Mouse (Mus musculus) urinary bladder, postnatal 4 days (tissue): Measurements from ENCODE around the gene Usp30.

Experiments used
- DNase-seq, 2 experiments: peaks; one replicate each; pipeline ENCODE4 v3.0.0; 2021 to 2022; ENCODE audit warnings: low spot score in 2 of 2

Gene Usp30

DNA sequence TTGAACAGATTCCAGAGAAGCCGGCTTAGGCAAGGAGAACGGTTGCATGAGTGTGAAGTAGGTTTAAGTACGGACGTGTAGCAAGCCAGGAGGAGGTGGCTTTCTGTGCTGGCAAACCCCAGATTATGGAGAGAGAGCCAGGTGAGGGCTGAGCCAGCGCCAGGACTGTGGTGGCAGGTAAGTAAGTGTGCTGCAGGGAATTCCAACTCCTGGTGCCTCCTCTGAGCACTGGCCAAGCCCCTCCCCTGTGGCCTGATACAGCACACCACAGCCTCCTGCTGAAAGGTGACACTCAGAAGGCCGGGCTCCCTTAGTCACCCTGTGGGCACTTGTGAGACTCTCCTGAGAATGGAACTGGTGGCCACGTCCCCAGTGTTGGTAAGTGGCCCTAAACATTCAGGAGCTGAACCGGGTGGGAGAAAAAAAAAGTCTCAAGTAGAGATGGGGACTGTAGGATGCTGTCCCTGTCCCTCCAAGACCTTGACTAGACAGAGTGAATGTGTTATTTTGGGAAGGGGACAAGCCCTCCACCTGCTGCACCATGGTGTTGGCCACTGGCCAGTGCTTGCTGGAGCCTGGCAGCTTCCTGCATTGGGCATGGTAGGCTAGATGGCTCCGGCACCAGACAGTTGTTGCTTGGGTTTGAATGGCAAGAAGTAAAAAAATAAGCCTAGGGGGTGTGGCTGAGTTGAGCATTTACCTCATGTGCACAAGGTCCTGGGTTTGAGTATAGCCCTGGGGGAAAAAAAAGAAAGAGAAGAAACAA lies 90.1 kb downstream of the Usp30 start:
- DNase-seq, result no peak

DNA sequence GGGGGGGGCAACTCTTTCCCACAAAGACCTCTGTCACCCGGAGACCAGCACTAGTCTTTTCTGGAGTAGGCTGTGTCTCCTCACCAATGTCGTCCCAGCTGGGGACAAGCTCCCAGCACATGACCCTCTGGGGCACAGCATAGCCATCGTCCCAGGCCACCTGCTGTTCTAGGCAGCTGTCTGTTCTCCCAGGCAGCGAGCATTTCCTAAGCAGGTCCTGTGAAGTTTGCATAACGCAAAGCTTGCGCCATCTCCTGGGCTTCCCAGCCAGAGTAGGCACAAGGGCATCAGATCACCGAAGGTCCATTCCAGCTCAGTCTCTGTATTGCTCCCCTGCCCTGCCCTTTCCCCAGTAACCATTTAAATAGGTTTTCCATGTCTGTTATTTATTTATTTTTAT lies 92.0 kb downstream of the Usp30 start:
- DNase-seq, result no peak

DNA sequence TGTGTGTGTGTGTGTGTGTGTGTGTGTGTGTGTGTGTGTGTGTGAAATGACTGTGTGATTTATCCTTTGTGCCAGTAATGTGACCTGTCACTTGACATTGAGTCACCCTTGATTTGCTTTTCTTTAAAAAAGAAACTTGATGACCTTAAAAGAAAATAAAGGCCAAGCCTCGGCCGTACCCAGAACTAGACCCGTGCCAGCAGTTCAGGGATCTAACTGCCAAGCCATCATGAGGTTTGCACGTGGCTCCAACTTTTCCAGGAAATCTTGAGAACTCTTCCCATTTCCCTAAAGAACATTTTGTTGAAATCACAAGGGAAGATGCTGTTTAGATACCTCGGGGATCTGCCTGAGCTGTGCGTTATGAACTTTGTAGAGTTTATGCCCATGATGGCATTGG lies 96.2 kb downstream of the Usp30 start:
- no peak for DNase-seq

DNA sequence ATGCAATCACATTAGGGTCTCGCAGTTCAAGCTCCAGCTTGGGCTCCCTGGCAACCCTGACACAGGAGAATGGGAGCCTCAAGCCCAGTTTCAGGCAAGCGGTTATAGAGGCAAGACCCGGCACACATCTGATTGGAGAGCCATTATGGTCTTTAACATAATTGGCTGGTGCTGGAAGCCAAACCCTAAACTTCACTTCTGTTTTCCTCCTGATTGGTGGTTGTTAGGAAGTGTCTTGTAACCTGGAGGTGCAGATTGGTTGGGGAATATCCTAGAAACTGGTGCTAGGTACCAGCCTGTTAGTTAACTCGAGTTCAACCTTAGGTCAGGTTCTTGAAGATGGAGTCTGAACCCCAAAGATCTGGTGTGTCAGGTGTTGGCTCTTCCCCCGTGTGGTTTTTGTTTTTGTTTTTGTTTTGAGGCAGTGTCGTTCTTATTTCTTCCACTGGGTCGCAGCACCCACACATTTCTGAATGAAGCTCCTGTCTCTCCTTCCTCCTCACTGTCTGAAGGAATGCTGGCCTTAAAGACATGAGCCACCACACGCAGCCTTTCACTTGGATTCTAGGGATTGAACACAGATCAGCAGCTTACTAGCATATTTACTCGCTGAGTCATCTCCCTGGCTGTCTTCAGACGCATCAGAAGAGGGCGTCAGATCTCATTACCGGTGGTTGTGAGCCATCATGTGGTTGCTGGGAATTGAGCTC lies 97.0 kb downstream of the Usp30 start:
- DNase-seq, result no peak

DNA sequence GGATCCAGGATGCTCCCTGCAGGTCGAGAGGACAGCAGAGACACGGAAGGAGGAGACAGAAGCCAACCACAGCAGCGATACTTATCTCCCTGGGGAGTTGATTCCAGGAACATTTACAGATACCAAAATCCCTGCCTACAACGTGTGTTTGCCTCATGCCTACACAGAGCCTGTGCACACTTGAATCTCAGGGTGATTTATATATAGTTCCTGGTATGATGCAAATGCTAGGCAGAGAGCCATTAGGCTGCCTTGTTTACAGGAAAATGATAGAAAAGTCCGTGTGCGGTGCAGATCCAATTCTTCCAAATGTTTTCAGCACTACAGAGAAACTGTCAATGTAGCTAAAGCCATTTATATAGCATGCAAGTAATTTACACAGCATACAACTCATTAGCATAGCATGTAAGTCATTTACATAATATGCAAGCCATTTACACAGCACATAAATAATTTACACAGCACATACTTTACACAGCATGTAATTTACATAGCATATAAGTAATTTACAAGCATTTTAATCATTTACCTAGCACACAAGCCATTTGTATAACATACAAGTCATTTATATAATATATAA lies 97.9 kb downstream of the Usp30 start:
- no peak for DNase-seq

DNA sequence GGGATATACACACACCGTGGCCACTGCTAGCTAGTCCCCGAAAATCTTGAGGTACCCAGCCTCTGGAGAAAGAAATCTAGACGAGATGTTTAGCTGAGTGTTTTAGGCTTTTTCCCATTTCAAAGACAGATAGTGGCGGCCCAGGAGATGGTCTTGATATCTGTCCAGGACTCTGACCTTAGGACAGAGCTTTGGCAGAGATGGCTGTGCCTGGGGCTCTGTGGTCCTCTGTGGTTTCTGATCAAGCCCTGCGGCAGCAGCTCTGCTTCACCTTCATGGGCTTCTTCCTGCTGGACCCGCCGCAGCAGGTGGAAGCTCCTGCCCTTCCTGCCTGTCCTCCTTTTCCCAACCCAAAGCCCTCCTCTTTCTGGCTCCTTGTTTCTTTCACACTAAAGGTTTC lies 105.1 kb downstream of the Usp30 start:
- DNase-seq, result no peak

DNA sequence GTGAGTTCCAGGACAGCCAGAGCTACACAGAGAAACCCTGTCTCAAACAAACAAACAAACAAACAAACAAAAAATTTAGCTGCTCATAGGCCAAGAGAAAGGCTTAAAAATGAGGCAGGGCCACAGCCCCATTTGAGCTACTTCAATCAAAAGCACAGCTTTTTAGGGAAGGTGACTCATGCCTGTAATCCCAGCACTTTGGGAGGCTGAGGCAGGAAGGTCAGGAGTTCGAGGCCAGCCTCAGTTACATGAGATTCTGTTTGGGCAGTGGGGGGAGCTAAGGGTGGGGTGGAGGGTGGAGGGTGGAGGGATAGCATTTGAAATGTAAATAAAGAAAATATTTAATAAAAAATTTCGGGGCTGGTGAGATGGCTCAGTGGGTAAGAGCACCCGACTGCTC lies 107.7 kb downstream of the Usp30 start:
- no peak for DNase-seq

DNA sequence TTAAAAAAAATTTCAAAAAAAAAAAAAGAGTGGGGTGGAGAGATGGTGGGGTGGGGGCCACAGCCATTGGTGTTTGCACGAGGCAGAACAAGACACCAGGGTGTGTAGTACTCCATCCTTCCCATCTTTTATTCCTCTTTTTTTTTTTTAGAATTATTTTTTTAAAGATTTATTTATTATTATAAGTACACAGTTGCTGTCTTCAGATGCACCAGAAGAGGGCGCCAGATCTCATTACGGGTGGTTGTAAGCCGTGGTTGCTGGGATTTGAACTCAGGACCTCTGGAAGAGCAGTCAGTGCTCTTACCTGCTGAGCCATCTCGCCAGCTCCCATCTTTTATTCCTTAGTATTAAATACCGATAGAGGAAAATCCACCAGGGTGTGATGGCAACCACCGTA lies 108.2 kb downstream of the Usp30 start:
- DNase-seq, result no peak

DNA sequence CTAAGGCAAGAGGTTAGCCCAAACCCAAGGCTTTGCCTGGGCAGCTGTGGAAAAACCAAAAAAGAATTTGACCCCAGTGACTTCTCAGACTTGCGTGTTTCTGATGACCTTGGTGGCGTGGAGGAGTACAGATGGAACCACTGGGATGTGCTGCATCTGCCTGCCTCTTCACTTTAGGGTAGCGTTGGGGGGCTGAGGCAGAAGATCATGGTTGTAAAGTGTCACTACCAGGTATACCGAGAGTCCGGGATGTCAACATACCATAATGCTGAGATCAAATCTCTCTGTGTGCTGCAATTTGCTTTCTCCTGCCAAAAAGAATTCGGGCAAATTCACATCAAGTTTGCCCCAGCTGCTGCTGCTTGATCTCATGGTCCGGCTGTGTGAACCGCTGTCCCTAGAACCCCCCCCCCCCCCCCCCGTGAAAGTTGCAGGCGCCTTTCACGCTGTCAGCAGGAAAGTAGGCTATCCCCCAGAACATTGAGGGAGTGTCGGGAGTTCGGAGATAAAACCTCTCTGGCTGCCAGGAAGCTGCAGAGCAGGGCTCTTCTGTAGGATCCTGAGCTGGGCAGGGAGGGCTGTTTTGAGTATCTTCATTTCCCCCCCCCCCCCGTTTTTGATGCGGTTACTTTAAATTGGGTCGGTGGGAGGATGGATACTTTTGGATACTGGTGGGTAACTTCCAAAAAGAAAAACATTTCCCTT lies 108.8 kb downstream of the Usp30 start:
- no peak for DNase-seq
